Mouse (Mus musculus): Measurements from ENCODE around the gene Morc3. TPM values are rescaled to one million over a fixed set of nuclear protein-coding genes. Genes with fewer than 3 reads are reported as not detected.
"Not testable (repeated sequence)": the region's sequence is repeated elsewhere in the genome, so short reads cannot be mapped to it uniquely, and the experiment has no call there.

The Morc3 gene
- total and polyA plus RNA-seq, 2 experiments from 2014 or later = 14.7 to 35.5 TPM

DNA sequence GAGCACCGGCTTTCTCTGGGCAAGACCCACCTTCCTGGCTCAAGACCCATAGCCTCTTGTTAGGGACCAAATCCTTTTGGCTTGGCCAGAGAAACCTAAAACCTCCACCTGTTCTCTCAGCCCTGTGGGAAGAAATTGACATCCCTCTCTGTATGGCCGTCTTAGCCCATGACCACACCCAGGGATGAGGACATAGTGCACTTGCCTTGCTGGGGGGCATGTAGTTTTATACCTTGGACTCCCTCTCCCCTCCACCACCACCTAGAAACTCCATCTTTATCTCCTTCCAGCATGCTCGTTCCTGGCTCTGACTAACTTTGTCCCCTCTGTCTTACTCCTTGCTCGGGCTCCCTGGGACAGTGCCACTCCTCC, 12.6 kb upstream of the Morc3 start:
- no peaks in the 10 kb centered on the region for H3K27me3 ChIP-seq (ENCODE audit: control insufficient read depth, insufficient read depth, low read length)
- no peak overlapping the region for H3K4me3 ChIP-seq (ENCODE audit: low read depth, low read length)
- peaks cover 19% of the 10 kb centered on the region for H3K9me3 ChIP-seq (replicated peaks; ENCODE audit: control insufficient read depth, low read length)
- H3K36me3 ChIP-seq (replicated peaks; ENCODE audit: control insufficient read depth, insufficient read depth, low read length) = no peaks in the 10 kb centered on the region
- DNase-seq (ENCODE audit: low spot score) (no peak), ATAC-seq (ENCODE audit: insufficient read depth, low read depth) (no peak)
- TF ChIP-seq EP300 (IDR thresholded peaks at IDR 0.05; ENCODE audit: low read depth) (no peak), CTCF (IDR thresholded peaks at IDR 0.05; ENCODE audit: low read depth) (no peak)
- H3K4me1 ChIP-seq (ENCODE audit: control insufficient read depth, insufficient read depth) = peaks cover 8% of the 10 kb centered on the region; the same call in 1 of the 2 replicates
- H3K9ac ChIP-seq (replicated peaks; ENCODE audit: low read depth, low read length) = no peak overlapping the region
- no peak overlapping the region for H3K27ac ChIP-seq (ENCODE audit: low read depth)
- WGBS = 58% methylated on average over 4 of the region's 4 CpGs
- H3K4me2 ChIP-seq (ENCODE audit: low read depth, low read length) = no peak overlapping the region

- Histone ChIP-seq H3K4me1 (ENCODE audit: control insufficient read depth, insufficient read depth) (peaks cover 8% of the 10 kb centered on the region; the same call in 1 of the 2 replicates), H3K4me2 (ENCODE audit: low read depth, low read length) (no peak overlapping the region), H3K27ac (ENCODE audit: low read depth) (no peak overlapping the region), H3K9ac (replicated peaks; ENCODE audit: low read depth, low read length) (no peak overlapping the region), H3K4me3 (ENCODE audit: low read depth, low read length) (no peak overlapping the region), H3K36me3 (replicated peaks; ENCODE audit: control insufficient read depth, insufficient read depth, low read length) (no peaks in the 10 kb centered on the region), H3K9me3 (replicated peaks; ENCODE audit: control insufficient read depth, low read length) (peaks cover 20% of the 10 kb centered on the region), H3K27me3 (ENCODE audit: control insufficient read depth, insufficient read depth, low read length) (no peaks in the 10 kb centered on the region)
- WGBS = 77% methylated on average over 1 of the region's 1 CpGs
- ATAC-seq (ENCODE audit: insufficient read depth, low read depth) (no peak), DNase-seq (ENCODE audit: low spot score) (no peak)
- no peak for TF ChIP-seq EP300 (IDR thresholded peaks at IDR 0.05; ENCODE audit: low read depth)
- TF ChIP-seq CTCF (IDR thresholded peaks at IDR 0.05; ENCODE audit: low read depth) = no peak
Measured at GRCm38 (mm10) chr16:93820040-93820439, 11.9 kb upstream of the Morc3 start.

- Histone ChIP-seq H3K9me3 (replicated peaks; ENCODE audit: control insufficient read depth, low read length) (peaks cover 20% of the 10 kb centered on the region), H3K36me3 (replicated peaks; ENCODE audit: control insufficient read depth, insufficient read depth, low read length) (no peaks in the 10 kb centered on the region), H3K27me3 (ENCODE audit: control insufficient read depth, insufficient read depth, low read length) (no peaks in the 10 kb centered on the region), H3K9ac (replicated peaks; ENCODE audit: low read depth, low read length) (no peak overlapping the region), H3K4me2 (ENCODE audit: low read depth, low read length) (no peak overlapping the region), H3K27ac (ENCODE audit: low read depth) (no peak overlapping the region), H3K4me3 (ENCODE audit: low read depth, low read length) (no peak overlapping the region), H3K4me1 (ENCODE audit: control insufficient read depth, insufficient read depth) (peaks cover 4% of the 10 kb centered on the region; the same call in 1 of the 2 replicates)
- ATAC-seq (ENCODE audit: insufficient read depth, low read depth) (no peak), DNase-seq (ENCODE audit: low spot score) (no peak)
- WGBS = 76% methylated on average over 3 of the region's 3 CpGs
- TF ChIP-seq EP300 (IDR thresholded peaks at IDR 0.05; ENCODE audit: low read depth) = no peak
- no peak for TF ChIP-seq CTCF (IDR thresholded peaks at IDR 0.05; ENCODE audit: low read depth)
Measured at GRCm38 (mm10) chr16:93821706-93822105, 10.2 kb upstream of the Morc3 start.

- not testable (repeated sequence) for H3K36me3 ChIP-seq (replicated peaks; ENCODE audit: control insufficient read depth, insufficient read depth, low read length); DNase-seq (ENCODE audit: low spot score); H3K9ac ChIP-seq (replicated peaks; ENCODE audit: low read depth, low read length); H3K27me3 ChIP-seq (ENCODE audit: control insufficient read depth, insufficient read depth, low read length); H3K4me2 ChIP-seq (ENCODE audit: low read depth, low read length); H3K4me1 ChIP-seq (ENCODE audit: control insufficient read depth, insufficient read depth); H3K4me3 ChIP-seq (ENCODE audit: low read depth, low read length); ATAC-seq (ENCODE audit: insufficient read depth, low read depth); H3K27ac ChIP-seq (ENCODE audit: low read depth)
- WGBS = 52% methylated on average over 5 of the region's 8 CpGs
- H3K9me3 ChIP-seq (replicated peaks; ENCODE audit: control insufficient read depth, low read length) = peaks cover 20% of the 10 kb centered on the region
Measured at GRCm38 (mm10) chr16:93822433-93823225, 9.3 kb upstream of the Morc3 start.

DNA sequence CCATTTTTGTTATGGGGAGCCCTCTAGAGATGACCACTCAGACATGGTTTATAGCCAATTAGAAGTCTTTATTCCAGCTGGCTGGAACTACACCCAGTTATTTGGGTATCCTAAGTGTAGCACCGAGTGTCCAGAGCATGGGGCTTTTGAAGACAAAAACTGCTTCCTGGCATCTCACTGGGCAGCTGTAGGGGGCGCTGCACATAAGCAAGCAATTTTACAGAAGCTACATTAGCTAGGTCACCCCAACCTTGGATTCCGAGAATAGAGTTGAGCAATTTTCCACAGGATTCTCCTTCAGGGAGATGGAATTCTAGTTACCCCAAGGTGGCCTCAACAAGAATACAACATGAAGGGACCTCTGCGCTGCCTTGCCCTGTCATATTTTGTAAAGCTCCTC, 7.1 kb upstream of the Morc3 start:
- peaks cover 20% of the 10 kb centered on the region for H3K9me3 ChIP-seq (replicated peaks; ENCODE audit: control insufficient read depth, low read length)
- 85% methylated on average over 4 of the region's 4 CpGs for WGBS
- H3K4me1 ChIP-seq (ENCODE audit: control insufficient read depth, insufficient read depth) = no peaks in the 10 kb centered on the region
- H3K36me3 ChIP-seq (replicated peaks; ENCODE audit: control insufficient read depth, insufficient read depth, low read length) = no peaks in the 10 kb centered on the region
- no peak overlapping the region for H3K4me3 ChIP-seq (ENCODE audit: low read depth, low read length)
- H3K9ac ChIP-seq (replicated peaks; ENCODE audit: low read depth, low read length) = no peak overlapping the region
- no peak for DNase-seq (ENCODE audit: low spot score)
- ATAC-seq (ENCODE audit: insufficient read depth, low read depth) = no peak
- no peak overlapping the region for H3K27ac ChIP-seq (ENCODE audit: low read depth)
- H3K27me3 ChIP-seq (ENCODE audit: control insufficient read depth, insufficient read depth, low read length) = no peaks in the 10 kb centered on the region
- no peak for TF ChIP-seq CTCF (IDR thresholded peaks at IDR 0.05; ENCODE audit: low read depth)
- TF ChIP-seq EP300 (IDR thresholded peaks at IDR 0.05; ENCODE audit: low read depth) = no peak
- no peak overlapping the region for H3K4me2 ChIP-seq (ENCODE audit: low read depth, low read length)

DNA sequence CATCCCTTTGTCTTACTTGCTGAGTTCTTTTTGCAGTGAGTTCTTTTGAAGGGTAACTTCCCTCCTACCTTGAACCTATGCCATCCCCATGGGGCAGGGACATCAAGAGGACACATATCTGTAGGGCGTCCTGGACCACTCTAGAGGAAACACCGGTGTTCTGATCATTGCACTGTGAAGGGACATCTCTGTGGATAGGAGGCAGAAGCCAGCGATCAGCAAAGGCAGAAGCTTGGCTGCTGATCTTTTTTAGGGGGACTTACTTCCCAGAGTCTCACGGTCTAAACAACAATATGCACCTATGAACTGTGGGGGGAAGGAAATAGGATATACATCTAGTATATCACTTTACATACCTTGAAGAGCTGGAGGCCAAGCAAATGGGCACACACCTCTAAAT, 6.5 kb upstream of the Morc3 start:
- Histone ChIP-seq H3K27ac (ENCODE audit: low read depth) (no peak overlapping the region), H3K4me3 (ENCODE audit: low read depth, low read length) (no peak overlapping the region), H3K9ac (replicated peaks; ENCODE audit: low read depth, low read length) (no peak overlapping the region), H3K36me3 (replicated peaks; ENCODE audit: control insufficient read depth, insufficient read depth, low read length) (no peaks in the 10 kb centered on the region), H3K4me1 (ENCODE audit: control insufficient read depth, insufficient read depth) (no peaks in the 10 kb centered on the region), H3K27me3 (ENCODE audit: control insufficient read depth, insufficient read depth, low read length) (no peaks in the 10 kb centered on the region), H3K4me2 (ENCODE audit: low read depth, low read length) (no peak overlapping the region), H3K9me3 (replicated peaks; ENCODE audit: control insufficient read depth, low read length) (peaks cover 20% of the 10 kb centered on the region)
- TF ChIP-seq CTCF (IDR thresholded peaks at IDR 0.05; ENCODE audit: low read depth) (no peak), EP300 (IDR thresholded peaks at IDR 0.05; ENCODE audit: low read depth) (no peak)
- 85% methylated on average over 4 of the region's 4 CpGs for WGBS
- DNase-seq (ENCODE audit: low spot score) (no peak), ATAC-seq (ENCODE audit: insufficient read depth, low read depth) (no peak)
